Mouse (Mus musculus) heart, embryonic 15.5 days (tissue): ENCODE results near the gene Arxes2. TPM values are rescaled to one million over a fixed set of nuclear protein-coding genes. Genes with fewer than 3 reads are reported as not detected.

Experiments used
- polyA plus RNA-seq: library from polyadenylated mRNA; unstranded; fragments of >200 nt; fragmentation: Nextera tagmentation; extraction: Ambion mirVana; gene quantifications from 2 replicates; pipeline ENCODE4 v1.2.1, GENCODE M21; 2015

The Arxes2 gene
- polyA plus RNA-seq, 1 experiment from 2014 or later: 61.2 TPM

Other genes starting within 250 kb of the Arxes2 start
- 62.3 and 62.8 TPM in 2 replicates for gene Bhlhb9, start 196.2 kb upstream of the Arxes2 start, polyA plus RNA-seq
- 17.6 and 22.7 TPM in 2 replicates for gene Gprasp2, start 154.8 kb upstream of the Arxes2 start, polyA plus RNA-seq
- gene Arxes1, start 39.5 kb downstream of the Arxes2 start, polyA plus RNA-seq: 19.3 and 20.9 TPM in 2 replicates
- gene Bex2, start 74.4 kb downstream of the Arxes2 start, polyA plus RNA-seq: 12.5 and 28.2 TPM in 2 replicates
- 0.09 and 0.53 TPM in 2 replicates for gene Nxf3, start 91.4 kb downstream of the Arxes2 start, polyA plus RNA-seq
- 131 and 190 TPM in 2 replicates for gene Bex4, start 145.2 kb downstream of the Arxes2 start, polyA plus RNA-seq
- 219 and 266 TPM in 2 replicates for gene Tceal8, start 178.5 kb downstream of the Arxes2 start, polyA plus RNA-seq
- gene Tceal5, start 210.1 kb downstream of the Arxes2 start, polyA plus RNA-seq: 14.3 and 20.2 TPM in 2 replicates
- gene Tceal7, start 221.0 kb downstream of the Arxes2 start, polyA plus RNA-seq: 12.0 and 20.2 TPM in 2 replicates
- gene Bex1, start 221.7 kb downstream of the Arxes2 start, polyA plus RNA-seq: 189 and 225 TPM in 2 replicates